Mouse (Mus musculus) testis, adult 2 months (tissue): ENCODE results near the gene Ech1. TPM values are rescaled to one million over a fixed set of nuclear protein-coding genes. Genes with fewer than 3 reads are reported as not detected.

Source experiments
- H3K27ac ChIP-seq: fragments of 200-500 bp; 2 replicates; pipeline ENCODE4 v1.5.1; 2012; ENCODE audit warnings: low read depth, low read length; ENCODE audit not compliant: control insufficient read depth, insufficient read depth
- H3K27me3 ChIP-seq: fragments of 200-500 bp; 2 replicates; pipeline ENCODE4 v1.6.1; 2012; ENCODE audit warnings: mild to moderate bottlenecking, low read length, moderate library complexity; ENCODE audit not compliant: control insufficient read depth, insufficient read depth
- H3K36me3 ChIP-seq: fragments of 200-500 bp; 2 replicates; pipeline ENCODE4 v1.6.1; 2012; ENCODE audit warnings: mild to moderate bottlenecking, low read length; ENCODE audit not compliant: control insufficient read depth, insufficient read depth
- H3K4me1 ChIP-seq: fragments of 200-500 bp; 2 replicates; pipeline ENCODE4 v1.6.1; 2012; ENCODE audit warnings: low read length; ENCODE audit not compliant: control insufficient read depth, insufficient read depth
- H3K4me3 ChIP-seq: fragments of 200-500 bp; 2 replicates; pipeline ENCODE4 v1.5.1; 2012; ENCODE audit warnings: low read depth, mild to moderate bottlenecking, low read length, moderate library complexity, mixed read lengths; ENCODE audit not compliant: control insufficient read depth
- CTCF ChIP-seq: fragments of 200-500 bp; IDR thresholded peaks from 2 replicates; pipeline ENCODE4 v1.5.1; 2012; ENCODE audit warnings: low read depth, mild to moderate bottlenecking, inconsistent platforms, low read length, moderate library complexity; ENCODE audit not compliant: control insufficient read depth, insufficient read depth, insufficient replicate concordance
- POLR2A ChIP-seq: fragments of 200-500 bp; IDR thresholded peaks from 2 replicates; pipeline ENCODE4 v1.6.1; 2012; ENCODE audit warnings: low read depth, mild to moderate bottlenecking, inconsistent platforms, low read length, moderate library complexity; ENCODE audit not compliant: control insufficient read depth
- polyA plus RNA-seq: library from polyadenylated mRNA; depleted of rRNA; stranded (reverse); fragments of >200 nt; gene quantifications from 2 replicates; pipeline ENCODE4 v1.2.3, GENCODE M21; 2012

Ech1 gene
- polyA plus RNA-seq, 1 experiment, result 124 TPM

- Histone ChIP-seq H3K36me3 (no peaks in the 10 kb centered on the region; the same call in 1 of the 2 replicates), H3K27ac (no peak within 1 kb of the TSS), H3K4me1 (no peaks in the 10 kb centered on the region; the same call in 1 of the 2 replicates), H3K4me3 (no peak within 1 kb of the TSS), H3K27me3 (no peaks in the 10 kb centered on the region)
- TF ChIP-seq POLR2A, result no peak
- no peak for TF ChIP-seq CTCF
Observed at GRCm38 (mm10) chr7:28788307-28789195, 36.5 kb upstream of the Ech1 start, which contains the start of gene Rinl. TSS of gene Rinl (plus strand) at chr7:28788969.

GRCm38 (mm10) chr7:28789235-28789634, 35.8 kb upstream of the Ech1 start:
- TF ChIP-seq CTCF (no peak), POLR2A (no peak)
- Histone ChIP-seq H3K4me1 (no peaks in the 10 kb centered on the region; the same call in 1 of the 2 replicates), H3K36me3 (no peaks in the 10 kb centered on the region), H3K27me3 (no peaks in the 10 kb centered on the region), H3K4me3 (no peak overlapping the region), H3K27ac (no peak overlapping the region)

GRCm38 (mm10) chr7:28790066-28790806, 34.8 kb upstream of the Ech1 start:
- Histone ChIP-seq H3K27me3 (no peaks in the 10 kb centered on the region), H3K4me1 (no peaks in the 10 kb centered on the region; the same call in 1 of the 2 replicates), H3K27ac (no peak overlapping the region), H3K4me3 (no peak overlapping the region), H3K36me3 (no peaks in the 10 kb centered on the region)
- TF ChIP-seq POLR2A (no peak), CTCF (no peak)

- Histone ChIP-seq H3K27me3 (no peaks in the 10 kb centered on the region), H3K36me3 (no peaks in the 10 kb centered on the region), H3K4me1 (peaks cover 13% of the 10 kb centered on the region), H3K4me3 (no peak overlapping the region), H3K27ac (no peak overlapping the region)
- TF ChIP-seq POLR2A (no peak), CTCF (no peak)
Observed at GRCm38 (mm10) chr7:28791706-28792105, 33.3 kb upstream of the Ech1 start.

- no peaks in the 10 kb centered on the region for H3K27me3 ChIP-seq
- H3K27ac ChIP-seq, result no peak overlapping the region
- no peak overlapping the region for H3K4me3 ChIP-seq
- TF ChIP-seq POLR2A (no peak), CTCF (no peak)
- H3K4me1 ChIP-seq, result peaks cover 19% of the 10 kb centered on the region
- no peaks in the 10 kb centered on the region for H3K36me3 ChIP-seq
Observed at GRCm38 (mm10) chr7:28792391-28793185, 32.4 kb upstream of the Ech1 start.

GRCm38 (mm10) chr7:28793834-28794233, 31.2 kb upstream of the Ech1 start:
- TF ChIP-seq POLR2A (no peak), CTCF (no peak)

GRCm38 (mm10) chr7:28794496-28794895, 30.5 kb upstream of the Ech1 start:
- no peak for TF ChIP-seq CTCF
- TF ChIP-seq POLR2A, result no peak

More at GRCm38 (mm10) chr7:28793834-28794233, 31.2 kb upstream of the Ech1 start:
- Histone ChIP-seq H3K4me3 (no peak overlapping the region), H3K27me3 (no peaks in the 10 kb centered on the region), H3K36me3 (no peaks in the 10 kb centered on the region), H3K27ac (no peak overlapping the region), H3K4me1 (peaks cover 19% of the 10 kb centered on the region)

More at GRCm38 (mm10) chr7:28794496-28794895, 30.5 kb upstream of the Ech1 start:
- H3K4me1 ChIP-seq, result peaks cover 19% of the 10 kb centered on the region
- no peaks in the 10 kb centered on the region for H3K27me3 ChIP-seq
- H3K36me3 ChIP-seq, result no peaks in the 10 kb centered on the region
- H3K27ac ChIP-seq, result no peak overlapping the region
- H3K4me3 ChIP-seq, result no peak overlapping the region
